Mouse (Mus musculus) hindlimb bud, embryonic 11.5 days (tissue): Measurements from ENCODE around the gene Vmn1r103.
"Not testable (repeated sequence)": the region's sequence is repeated elsewhere in the genome, so short reads cannot be mapped to it uniquely, and the experiment has no call there.

Experiments
- DNase-seq: peaks from one replicate; pipeline ENCODE4 v3.0.0-alpha.2; 2012; ENCODE audit warnings: low read depth, low spot score; ENCODE audit errors: extremely low spot score

Gene Vmn1r103

GRCm38 (mm10) chr7:20510434-20510833 is at the start of gene Vmn1r103:
Gene Vmn1r103 (minus strand): TSS chr7:20510534.
- DNase-seq, result not testable (repeated sequence)

- DNase-seq, result not testable (repeated sequence)
Observed at GRCm38 (mm10) chr7:20545657-20546056, 35.3 kb upstream of the Vmn1r103 start, which contains the start of gene Gm5726. Gene Gm5726 (minus strand): TSS chr7:20545757.

- not testable (repeated sequence) for DNase-seq
Observed at GRCm38 (mm10) chr7:20533537-20533936, 23.2 kb upstream of the Vmn1r103 start, which contains the start of gene Vmn1r104. Gene Vmn1r104 (plus strand): TSS chr7:20533837.

- DNase-seq, result not testable (repeated sequence)
Observed at GRCm38 (mm10) chr7:20474825-20475224, 35.5 kb downstream of the Vmn1r103 start, which contains the start of gene Gm10670. Gene Gm10670 (minus strand): TSS chr7:20474925.
